Comparison of ENCODE assay signal across 32 mouse cellular contexts in the genomic region with DNA sequence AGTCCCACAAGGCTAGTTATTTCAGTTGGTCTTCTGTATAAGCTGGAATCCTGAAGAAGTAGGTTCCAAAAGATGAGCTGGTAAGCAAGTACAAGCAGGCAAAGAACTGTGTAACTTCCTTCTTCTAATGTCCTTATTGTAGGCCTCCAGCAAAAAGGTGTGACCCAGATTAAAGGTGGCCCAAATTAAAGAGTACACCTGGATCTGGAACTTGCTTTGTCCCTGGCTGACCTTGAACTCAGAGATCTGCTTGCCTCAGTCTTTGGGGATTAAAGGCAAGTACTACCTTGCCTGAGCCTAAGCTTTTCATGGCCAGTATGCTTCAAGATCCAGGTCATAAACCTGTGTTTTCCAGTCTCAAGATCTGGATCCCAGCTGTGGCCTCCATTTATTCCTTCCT. TPM values are rescaled to one million over a fixed set of nuclear protein-coding genes. Genes with fewer than 3 reads are reported as not detected.
"Had no signal": no experiment of that assay in that cellular context is flagged by ENCODE, and none has a peak within 500 bp of the region (broad histone marks: within the 10 kb centered on the region; RNA-seq: fewer than 3 reads in every experiment).

No protein-coding gene starts in this region.

- DNase-seq: heart, postnatal 10 days; heart, postnatal 14 days; heart, postnatal 36 days; heart, postnatal 4 days; kidney, adult 11 months; kidney, adult 18-20 months; kidney, adult 2 months; kidney, adult 8-10 months; kidney, adult 9 months; kidney, postnatal 10 days; kidney, postnatal 14 days; kidney, postnatal 25 days; kidney, postnatal 36 days; kidney, postnatal 4 days; layer of hippocampus, adult 9-11 months; layer of hippocampus, postnatal 36 days had no signal

- H3K9me3 ChIP-seq: heart, embryonic 12.5 days; heart, embryonic 13.5 days; heart, embryonic 15.5 days; hindbrain, embryonic 10.5 days; hindbrain, embryonic 12.5 days; hindbrain, embryonic 13.5 days; hindbrain, embryonic 15.5 days; intestine, embryonic 15.5 days; kidney, embryonic 15.5 days had no signal

- H3K27ac ChIP-seq: heart, embryonic 13.5 days; heart, embryonic 15.5 days; hindbrain, embryonic 10.5 days; hindbrain, embryonic 12.5 days; hindbrain, embryonic 13.5 days; hindbrain, embryonic 14.5 days; hindbrain, embryonic 15.5 days; hindbrain, postnatal 0 days; intestine, embryonic 15.5 days; kidney, embryonic 15.5 days; kidney, postnatal 0 days; layer of hippocampus, adult 2 months; left cerebral cortex, adult 2 months had no signal

- H3K27me3 ChIP-seq: heart, embryonic 12.5 days; heart, embryonic 13.5 days; heart, embryonic 15.5 days; hindbrain, embryonic 12.5 days; hindbrain, embryonic 13.5 days; hindbrain, embryonic 15.5 days; intestine, embryonic 15.5 days; kidney, embryonic 15.5 days had no signal

- H3K36me3 ChIP-seq: heart, embryonic 12.5 days; heart, embryonic 13.5 days; heart, embryonic 15.5 days; hindbrain, embryonic 10.5 days; hindbrain, embryonic 12.5 days; hindbrain, embryonic 13.5 days; hindbrain, embryonic 15.5 days; intestine, embryonic 15.5 days; kidney, embryonic 15.5 days had no signal

- H3K4me3 ChIP-seq: heart, embryonic 12.5 days; heart, embryonic 13.5 days; heart, embryonic 15.5 days; hindbrain, embryonic 10.5 days; hindbrain, embryonic 12.5 days; hindbrain, embryonic 13.5 days; hindbrain, embryonic 15.5 days; intestine, embryonic 15.5 days; kidney, embryonic 15.5 days; layer of hippocampus, adult 2 months; left cerebral cortex, adult 2 months had no signal

- H3K4me1 ChIP-seq: heart, embryonic 12.5 days; heart, embryonic 13.5 days; heart, embryonic 15.5 days; hindbrain, embryonic 10.5 days; hindbrain, embryonic 12.5 days; hindbrain, embryonic 13.5 days; hindbrain, embryonic 15.5 days; intestine, embryonic 15.5 days; kidney, embryonic 15.5 days had no signal

RNA-seq across cellular contexts. Expression of gene Moxd1, which starts 24.8 kb away (rescaled TPM):
- total RNA-seq: hematopoietic stem cell, adult 5-6 weeks had no signal
- polyA plus RNA-seq: inflammation-experienced regulatory T-cells, adult 6 months had no signal
